Mouse (Mus musculus): ENCODE data around the gene Thbd.

Gene Thbd

GRCm38 (mm10) chr2:148407870-148408760 lies at the start of gene Thbd:
Gene Thbd (minus strand): TSS chr2:148408188.
- peak; percentile 61 to 66 for DNase-seq

- no peak for DNase-seq
Measured at GRCm38 (mm10) chr2:148455341-148455740, 47.4 kb upstream of the Thbd start.

- no peak for DNase-seq
Measured at GRCm38 (mm10) chr2:148454014-148454542, 46.1 kb upstream of the Thbd start.

GRCm38 (mm10) chr2:148453061-148453460 lies 45.1 kb upstream of the Thbd start:
- DNase-seq, result no peak

GRCm38 (mm10) chr2:148451498-148451897 lies 43.5 kb upstream of the Thbd start:
- DNase-seq, result no peak

GRCm38 (mm10) chr2:148450616-148451015 lies 42.6 kb upstream of the Thbd start:
- DNase-seq, result no peak

GRCm38 (mm10) chr2:148449659-148450058 lies 41.7 kb upstream of the Thbd start:
- DNase-seq, result no peak

GRCm38 (mm10) chr2:148446446-148446845 lies 38.5 kb upstream of the Thbd start:
- DNase-seq, result no peak

GRCm38 (mm10) chr2:148445616-148446015 lies 37.6 kb upstream of the Thbd start:
- no peak for DNase-seq

- no peak for DNase-seq
Measured at GRCm38 (mm10) chr2:148444472-148444871, 36.5 kb upstream of the Thbd start.

GRCm38 (mm10) chr2:148443249-148443958 lies 35.4 kb upstream of the Thbd start, which contains the start of gene Cd93:
Gene Cd93 (minus strand): TSS chr2:148443563.
- DNase-seq, result peak; percentile 68 to 69

GRCm38 (mm10) chr2:148442710-148443109 lies 34.7 kb upstream of the Thbd start:
- peak in 1 of 2 experiments; percentile 27 for DNase-seq

- DNase-seq, result peak in 1 of 2 experiments; percentile 38
Measured at GRCm38 (mm10) chr2:148442172-148442571, 34.2 kb upstream of the Thbd start.

- DNase-seq, result peak; percentile 19 to 25
Measured at GRCm38 (mm10) chr2:148441421-148441820, 33.4 kb upstream of the Thbd start.

GRCm38 (mm10) chr2:148439691-148440276 lies 31.8 kb upstream of the Thbd start:
- DNase-seq, result no peak

- no peak for DNase-seq
Measured at GRCm38 (mm10) chr2:148436285-148436684, 28.3 kb upstream of the Thbd start.

- DNase-seq, result no peak
Measured at GRCm38 (mm10) chr2:148432346-148432745, 24.4 kb upstream of the Thbd start.

- no peak for DNase-seq
Measured at GRCm38 (mm10) chr2:148430941-148431340, 23.0 kb upstream of the Thbd start.

GRCm38 (mm10) chr2:148429001-148429505 lies 21.1 kb upstream of the Thbd start:
- DNase-seq, result no peak

- no peak for DNase-seq
Measured at GRCm38 (mm10) chr2:148428523-148428922, 20.5 kb upstream of the Thbd start.

GRCm38 (mm10) chr2:148427553-148427952 lies 19.6 kb upstream of the Thbd start:
- no peak for DNase-seq

- peak; percentile 34 to 44 for DNase-seq
Measured at GRCm38 (mm10) chr2:148425709-148426382, 17.9 kb upstream of the Thbd start.
